Mouse (Mus musculus) inflammation-experienced regulatory T-cells, adult 6 months (primary cell): ENCODE measurements around the gene Sinhcaf. TPM values are rescaled to one million over a fixed set of nuclear protein-coding genes. Genes with fewer than 3 reads are reported as not detected.
"Not testable (repeated sequence)": the region's sequence is repeated elsewhere in the genome, so short reads cannot be mapped to it uniquely, and the experiment has no call there.

Experiments used
- ATAC-seq: one replicate; pipeline ENCODE4 v1.8.0; 2017
- polyA plus RNA-seq, 3 experiments: library from polyadenylated mRNA; unstranded; fragments of 100-300 nt; shearing (Covaris generic); gene quantifications; one replicate each; pipeline ENCODE4 v1.2.1; 2017

Gene Sinhcaf
- polyA plus RNA-seq, 3 experiments from 2014 or later = 61.7 to 81.8 (median 61.8) TPM

GRCm38 (mm10) chr6:148945509-148946408 is 508 bp downstream of the Sinhcaf start:
- peak; percentile 34 for ATAC-seq

GRCm38 (mm10) chr6:148944767-148945508 is 1.3 kb downstream of the Sinhcaf start:
- ATAC-seq = peak; percentile 60

GRCm38 (mm10) chr6:148944344-148944766 is 1.9 kb downstream of the Sinhcaf start:
- ATAC-seq = no peak

- no peak for ATAC-seq
These were observed 2.6 kb downstream of the Sinhcaf start for GRCm38 (mm10) chr6:148943695-148944094.

- no peak for ATAC-seq
These were observed 3.9 kb downstream of the Sinhcaf start for GRCm38 (mm10) chr6:148942406-148942805.

- no peak for ATAC-seq
These were observed 4.4 kb downstream of the Sinhcaf start for GRCm38 (mm10) chr6:148941880-148942279.

- not testable (repeated sequence) for ATAC-seq
These were observed 5.9 kb downstream of the Sinhcaf start for GRCm38 (mm10) chr6:148940383-148940782.

- no peak for ATAC-seq
These were observed 8.6 kb downstream of the Sinhcaf start for GRCm38 (mm10) chr6:148937693-148938092.

GRCm38 (mm10) chr6:148934961-148935590 is 11.2 kb downstream of the Sinhcaf start:
- ATAC-seq = peak; percentile 21

GRCm38 (mm10) chr6:148931281-148931680 is 15.0 kb downstream of the Sinhcaf start:
- ATAC-seq = no peak

- ATAC-seq = no peak
These were observed 27.3 kb downstream of the Sinhcaf start for GRCm38 (mm10) chr6:148918841-148919398.

- no peak for ATAC-seq
These were observed 28.6 kb downstream of the Sinhcaf start for GRCm38 (mm10) chr6:148917672-148918071.

- ATAC-seq = no peak
These were observed 29.4 kb downstream of the Sinhcaf start for GRCm38 (mm10) chr6:148916817-148917216.

GRCm38 (mm10) chr6:148913938-148914337 is 32.3 kb downstream of the Sinhcaf start:
- peak; percentile 78 for ATAC-seq

- not testable (repeated sequence) for ATAC-seq
These were observed 34.4 kb downstream of the Sinhcaf start for GRCm38 (mm10) chr6:148911906-148912305.

- no peak for ATAC-seq
These were observed 39.3 kb downstream of the Sinhcaf start for GRCm38 (mm10) chr6:148906958-148907357.

GRCm38 (mm10) chr6:148902728-148903127 is 43.5 kb downstream of the Sinhcaf start:
- no peak for ATAC-seq

- peak; percentile 7 for ATAC-seq
These were observed 49.8 kb downstream of the Sinhcaf start for GRCm38 (mm10) chr6:148896507-148896851.

- peak; percentile 93 for ATAC-seq
These were observed 50.3 kb downstream of the Sinhcaf start, which contains the start of gene Caprin2 for GRCm38 (mm10) chr6:148895773-148896506. TSS of gene Caprin2 (minus strand) at chr6:148896237.

- peak; percentile 0 for ATAC-seq
These were observed 51.1 kb downstream of the Sinhcaf start for GRCm38 (mm10) chr6:148894888-148895772.

GRCm38 (mm10) chr6:148873911-148874310 is 72.4 kb downstream of the Sinhcaf start:
- no peak for ATAC-seq
